Mouse (Mus musculus): Measurements from ENCODE around the gene Fam133b. TPM values are rescaled to one million over a fixed set of nuclear protein-coding genes. Genes with fewer than 3 reads are reported as not detected.

Fam133b gene
- polyA plus RNA-seq, 1 experiment from 2014 or later, result 25.1 TPM

DNA sequence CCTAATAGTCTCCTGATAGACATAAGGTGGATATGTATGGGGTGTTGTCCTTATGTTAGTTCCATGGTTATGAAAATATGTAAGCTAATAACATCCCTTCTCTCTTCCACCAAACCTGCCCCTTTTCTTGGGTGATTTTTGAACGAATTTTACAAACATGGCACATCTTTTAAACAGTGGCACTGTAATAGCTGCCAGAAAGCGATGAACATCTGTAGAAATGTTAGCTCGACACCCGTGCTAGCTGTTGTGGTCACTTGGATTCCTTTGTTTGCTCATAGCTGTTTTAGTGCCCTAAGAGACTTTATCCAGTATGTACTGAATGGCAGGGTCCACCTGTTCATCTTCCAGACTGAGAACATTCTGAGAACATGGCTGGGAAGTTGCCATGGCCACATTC lies 27.6 kb downstream of the Fam133b start, which contains the start of gene 1700109H08Rik:
Gene 1700109H08Rik, plus strand, starts transcription at position 301 of the 400 bp plus-strand sequence.
- H3K27ac ChIP-seq (ENCODE audit: low read depth, low read length), result no peak within 1 kb of the TSS
- no peak within 1 kb of the TSS for H3K4me3 ChIP-seq (ENCODE audit: low read depth, low read length)
- peaks cover 45% of the 10 kb centered on the region for H3K36me3 ChIP-seq (ENCODE audit: control insufficient read depth, insufficient read depth, low read length)
- H3K9me3 ChIP-seq (replicated peaks; ENCODE audit: control insufficient read depth, low read length), result peaks cover 6% of the 10 kb centered on the region; the same call in 1 of the 2 replicates
- no peaks in the 10 kb centered on the region for H3K27me3 ChIP-seq (ENCODE audit: control insufficient read depth, insufficient read depth, low read length)
- no peak within 1 kb of the TSS for H3K9ac ChIP-seq (ENCODE audit: low read depth, low read length)
- H3K4me2 ChIP-seq, result no peak within 1 kb of the TSS
- WGBS (ENCODE audit: insufficient replicate concordance), result 93% methylated on average over 4 of the region's 4 CpGs
- no peaks in the 10 kb centered on the region for H3K4me1 ChIP-seq (ENCODE audit: control insufficient read depth, insufficient read depth, low read length)
- no peak for ATAC-seq (replicated peaks; ENCODE audit: insufficient number of reproducible peaks, low FRiP score, low TSS enrichment)

DNA sequence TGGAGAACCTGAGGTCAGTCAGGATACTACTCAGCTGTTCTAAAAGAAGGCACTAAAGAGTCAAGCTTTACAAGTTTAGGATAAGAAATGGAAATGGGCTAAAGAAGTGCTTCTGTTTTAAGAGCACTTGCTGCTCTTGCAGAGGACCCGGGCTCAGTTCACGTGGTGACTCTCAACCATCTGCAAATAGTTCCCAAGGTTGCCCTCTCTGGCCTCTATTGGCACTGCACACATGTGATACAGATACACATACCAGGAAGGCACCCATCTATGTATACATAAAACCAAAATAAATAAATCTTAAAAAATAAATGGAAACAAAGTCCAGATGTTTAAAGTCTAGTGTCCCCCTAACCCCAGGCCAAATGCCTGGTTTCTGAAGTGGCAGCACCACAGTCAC lies 31.2 kb downstream of the Fam133b start:
- Histone ChIP-seq H3K9me3 (replicated peaks; ENCODE audit: control insufficient read depth, low read length) (peaks cover 6% of the 10 kb centered on the region; the same call in 1 of the 2 replicates), H3K4me1 (ENCODE audit: control insufficient read depth, insufficient read depth, low read length) (no peaks in the 10 kb centered on the region), H3K27ac (ENCODE audit: low read depth, low read length) (no peak overlapping the region), H3K36me3 (ENCODE audit: control insufficient read depth, insufficient read depth, low read length) (peaks cover 61% of the 10 kb centered on the region), H3K27me3 (ENCODE audit: control insufficient read depth, insufficient read depth, low read length) (no peaks in the 10 kb centered on the region), H3K9ac (ENCODE audit: low read depth, low read length) (no peak overlapping the region), H3K4me3 (ENCODE audit: low read depth, low read length) (no peak overlapping the region), H3K4me2 (no peak overlapping the region)
- 95% methylated on average over 2 of the region's 2 CpGs for WGBS (ENCODE audit: insufficient replicate concordance)
- no peak for ATAC-seq (replicated peaks; ENCODE audit: insufficient number of reproducible peaks, low FRiP score, low TSS enrichment)

- Histone ChIP-seq H3K36me3 (ENCODE audit: control insufficient read depth, insufficient read depth, low read length) (peaks cover 57% of the 10 kb centered on the region), H3K27me3 (ENCODE audit: control insufficient read depth, insufficient read depth, low read length) (no peaks in the 10 kb centered on the region), H3K9me3 (replicated peaks; ENCODE audit: control insufficient read depth, low read length) (peaks cover 6% of the 10 kb centered on the region; the same call in 1 of the 2 replicates), H3K4me1 (ENCODE audit: control insufficient read depth, insufficient read depth, low read length) (no peaks in the 10 kb centered on the region), H3K9ac (ENCODE audit: low read depth, low read length) (no peak overlapping the region), H3K4me3 (ENCODE audit: low read depth, low read length) (no peak overlapping the region), H3K27ac (ENCODE audit: low read depth, low read length) (no peak overlapping the region), H3K4me2 (no peak overlapping the region)
- no peak for ATAC-seq (replicated peaks; ENCODE audit: insufficient number of reproducible peaks, low FRiP score, low TSS enrichment)
- 87% methylated on average over 2 of the region's 2 CpGs for WGBS (ENCODE audit: insufficient replicate concordance)
Observed at GRCm38 (mm10) chr5:3577939-3578338, 34.3 kb downstream of the Fam133b start.

- Histone ChIP-seq H3K27me3 (ENCODE audit: control insufficient read depth, insufficient read depth, low read length) (no peaks in the 10 kb centered on the region), H3K9me3 (replicated peaks; ENCODE audit: control insufficient read depth, low read length) (peaks cover 6% of the 10 kb centered on the region; the same call in 1 of the 2 replicates), H3K4me2 (no peak overlapping the region), H3K9ac (ENCODE audit: low read depth, low read length) (no peak overlapping the region), H3K36me3 (ENCODE audit: control insufficient read depth, insufficient read depth, low read length) (peaks cover 49% of the 10 kb centered on the region), H3K4me3 (ENCODE audit: low read depth, low read length) (no peak overlapping the region), H3K4me1 (ENCODE audit: control insufficient read depth, insufficient read depth, low read length) (no peaks in the 10 kb centered on the region), H3K27ac (ENCODE audit: low read depth, low read length) (no peak overlapping the region)
- ATAC-seq (replicated peaks; ENCODE audit: insufficient number of reproducible peaks, low FRiP score, low TSS enrichment), result no peak
- WGBS (ENCODE audit: insufficient replicate concordance), result 92% methylated on average over 7 of the region's 7 CpGs
Observed at GRCm38 (mm10) chr5:3579066-3579465, 35.4 kb downstream of the Fam133b start.

GRCm38 (mm10) chr5:3595693-3596398 lies 52.2 kb downstream of the Fam133b start, which contains the start of gene Pex1:
Gene Pex1, plus strand, starts transcription at chr5:3596066.
- H3K4me3 ChIP-seq (ENCODE audit: low read depth, low read length), result peak within 1 kb of the TSS; percentile 85

GRCm38 (mm10) chr5:3596399-3596766 lies 52.8 kb downstream of the Fam133b start, which contains the start of gene Rbm48:
Gene Rbm48, minus strand, starts transcription at chr5:3596585.
- Histone ChIP-seq H3K4me1 (ENCODE audit: control insufficient read depth, insufficient read depth, low read length) (peaks cover 8% of the 10 kb centered on the region; the same call in 1 of the 2 replicates), H3K36me3 (ENCODE audit: control insufficient read depth, insufficient read depth, low read length) (peaks cover under 1% of the 10 kb centered on the region; the same call in 1 of the 2 replicates), H3K27me3 (ENCODE audit: control insufficient read depth, insufficient read depth, low read length) (no peaks in the 10 kb centered on the region), H3K9ac (ENCODE audit: low read depth, low read length) (peak within 1 kb of the TSS; percentile 82), H3K4me2 (peak within 1 kb of the TSS; percentile 72), H3K9me3 (replicated peaks; ENCODE audit: control insufficient read depth, low read length) (no peaks in the 10 kb centered on the region), H3K27ac (ENCODE audit: low read depth, low read length) (0 out of 2 replicates have a peak within 1 kb of the TSS, but pooled peaks have one; percentile 31), H3K4me3 (ENCODE audit: low read depth, low read length) (peak within 1 kb of the TSS; percentile 85)
- peak; percentile 86 for ATAC-seq (replicated peaks; ENCODE audit: insufficient number of reproducible peaks, low FRiP score, low TSS enrichment)
- WGBS (ENCODE audit: insufficient replicate concordance), result under 1% methylated on average over 31 of the region's 31 CpGs

More at GRCm38 (mm10) chr5:3595693-3596398, 52.2 kb downstream of the Fam133b start, which contains the start of gene Pex1:
- peak within 1 kb of the TSS; percentile 82 for H3K9ac ChIP-seq (ENCODE audit: low read depth, low read length)
- H3K4me1 ChIP-seq (ENCODE audit: control insufficient read depth, insufficient read depth, low read length), result peaks cover 8% of the 10 kb centered on the region; the same call in 1 of the 2 replicates
- H3K27me3 ChIP-seq (ENCODE audit: control insufficient read depth, insufficient read depth, low read length), result no peaks in the 10 kb centered on the region
- WGBS (ENCODE audit: insufficient replicate concordance), result under 1% methylated on average over 50 of the region's 50 CpGs
- H3K4me2 ChIP-seq, result peak within 1 kb of the TSS; percentile 72
- 0 out of 2 replicates have a peak within 1 kb of the TSS, but pooled peaks have one; percentile 31 for H3K27ac ChIP-seq (ENCODE audit: low read depth, low read length)
- no peaks in the 10 kb centered on the region for H3K9me3 ChIP-seq (replicated peaks; ENCODE audit: control insufficient read depth, low read length)
- peaks cover 5% of the 10 kb centered on the region; the same call in 1 of the 2 replicates for H3K36me3 ChIP-seq (ENCODE audit: control insufficient read depth, insufficient read depth, low read length)
- ATAC-seq (replicated peaks; ENCODE audit: insufficient number of reproducible peaks, low FRiP score, low TSS enrichment), result peak; percentile 95

- Histone ChIP-seq H3K4me2 (peak overlapping the region; percentile 72), H3K9me3 (replicated peaks; ENCODE audit: control insufficient read depth, low read length) (no peaks in the 10 kb centered on the region), H3K9ac (ENCODE audit: low read depth, low read length) (no peak overlapping the region; the same call in 1 of the 2 replicates), H3K4me3 (ENCODE audit: low read depth, low read length) (peak overlapping the region; percentile 85), H3K27ac (ENCODE audit: low read depth, low read length) (no peak overlapping the region), H3K4me1 (ENCODE audit: control insufficient read depth, insufficient read depth, low read length) (peaks cover 8% of the 10 kb centered on the region; the same call in 1 of the 2 replicates), H3K27me3 (ENCODE audit: control insufficient read depth, insufficient read depth, low read length) (no peaks in the 10 kb centered on the region), H3K36me3 (ENCODE audit: control insufficient read depth, insufficient read depth, low read length) (no peaks in the 10 kb centered on the region)
- no peak for ATAC-seq (replicated peaks; ENCODE audit: insufficient number of reproducible peaks, low FRiP score, low TSS enrichment)
Observed at GRCm38 (mm10) chr5:3597171-3597570, 53.5 kb downstream of the Fam133b start.

- H3K36me3 ChIP-seq (ENCODE audit: control insufficient read depth, insufficient read depth, low read length), result no peaks in the 10 kb centered on the region
- no peak overlapping the region for H3K9ac ChIP-seq (ENCODE audit: low read depth, low read length)
- H3K4me3 ChIP-seq (ENCODE audit: low read depth, low read length), result no peak overlapping the region
- H3K4me1 ChIP-seq (ENCODE audit: control insufficient read depth, insufficient read depth, low read length), result peaks cover 8% of the 10 kb centered on the region; the same call in 1 of the 2 replicates
- no peaks in the 10 kb centered on the region for H3K9me3 ChIP-seq (replicated peaks; ENCODE audit: control insufficient read depth, low read length)
- H3K4me2 ChIP-seq, result no peak overlapping the region
- 82% methylated on average over 5 of the region's 5 CpGs for WGBS (ENCODE audit: insufficient replicate concordance)
- H3K27me3 ChIP-seq (ENCODE audit: control insufficient read depth, insufficient read depth, low read length), result no peaks in the 10 kb centered on the region
- ATAC-seq (replicated peaks; ENCODE audit: insufficient number of reproducible peaks, low FRiP score, low TSS enrichment), result no peak
- no peak overlapping the region for H3K27ac ChIP-seq (ENCODE audit: low read depth, low read length)
Observed at GRCm38 (mm10) chr5:3598766-3599165, 55.1 kb downstream of the Fam133b start.
